Mouse (Mus musculus): ENCODE data around the gene Sae1. TPM values are rescaled to one million over a fixed set of nuclear protein-coding genes. Genes with fewer than 3 reads are reported as not detected.

Gene Sae1
- total RNA-seq, 1 experiment from 2014 or later, result 150 TPM

Other genes with a start within 250 kb of the Sae1 start
- gene Meis3, start 212.7 kb downstream of the Sae1 start, total RNA-seq (2017), result 3.0 to 15.5 TPM (median 6.4 TPM) in 3 replicates
- 7.7 to 12.4 TPM (median 10.4 TPM) in 3 replicates for gene Dhx34, start 165.8 kb downstream of the Sae1 start, total RNA-seq (2017)
- gene C5ar2, start 143.7 kb downstream of the Sae1 start, total RNA-seq (2017), result 2.9 to 8.0 TPM (median 7.0 TPM) in 3 replicates
- gene C5ar1, start 128.3 kb downstream of the Sae1 start, total RNA-seq (2017), result 11.2 to 17.0 TPM (median 13.7 TPM) in 3 replicates
- gene Inafm1, start 114.2 kb downstream of the Sae1 start, total RNA-seq (2017), result 9.4 to 16.4 TPM (median 12.3 TPM) in 3 replicates
- gene Ccdc9, start 101.0 kb downstream of the Sae1 start, total RNA-seq (2017), result 231 to 284 TPM (median 256 TPM) in 3 replicates
- gene Bbc3, start 79.4 kb downstream of the Sae1 start, total RNA-seq (2017), result 26.4 to 30.9 TPM (median 30.1 TPM) in 3 replicates
- 20.4 to 63.1 TPM (median 27.4 TPM) in 3 replicates for gene Zc3h4, start 13.1 kb upstream of the Sae1 start, total RNA-seq (2017)
- 16.1 to 32.9 TPM (median 21.0 TPM) in 3 replicates for gene Tmem160, start 65.0 kb upstream of the Sae1 start, total RNA-seq (2017)
- not detected in 3 replicates for gene Npas1, start 89.9 kb upstream of the Sae1 start, total RNA-seq (2017)
- gene Arhgap35, start 227.2 kb upstream of the Sae1 start, total RNA-seq (2017), result 6.5 to 9.8 TPM (median 8.2 TPM) in 3 replicates

Measured in monocyte, adult 5-6 weeks (primary cell).